Mouse (Mus musculus) urinary bladder, postnatal 36 days (tissue): Measurements from ENCODE around the gene Ppib.

Source experiments
- DNase-seq, 2 experiments: peaks; one replicate each; pipeline ENCODE4 v3.0.0; 2022; ENCODE audit warnings: low spot score in 2 of 2, mixed read lengths in 1 of 2

Gene Ppib

DNA sequence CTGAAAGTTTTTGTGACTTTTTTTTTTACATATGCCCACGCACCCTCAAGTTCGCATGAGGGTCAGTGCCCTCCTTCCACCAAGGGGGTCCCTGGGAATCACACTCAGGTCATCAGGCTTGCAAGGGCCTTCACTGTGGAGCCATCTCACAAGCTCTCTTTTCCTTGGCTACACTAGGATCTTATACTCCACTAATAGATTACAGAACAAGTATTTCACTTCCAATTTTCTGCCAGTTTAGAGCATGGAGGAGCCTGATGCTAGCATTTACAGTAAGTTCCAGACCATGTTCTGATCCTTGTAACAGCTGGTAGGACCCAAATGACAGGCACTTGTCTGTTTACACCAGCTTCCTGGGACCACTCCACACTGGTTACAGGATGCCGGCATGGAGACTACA lies 18.1 kb downstream of the Ppib start:
- no peak for DNase-seq

DNA sequence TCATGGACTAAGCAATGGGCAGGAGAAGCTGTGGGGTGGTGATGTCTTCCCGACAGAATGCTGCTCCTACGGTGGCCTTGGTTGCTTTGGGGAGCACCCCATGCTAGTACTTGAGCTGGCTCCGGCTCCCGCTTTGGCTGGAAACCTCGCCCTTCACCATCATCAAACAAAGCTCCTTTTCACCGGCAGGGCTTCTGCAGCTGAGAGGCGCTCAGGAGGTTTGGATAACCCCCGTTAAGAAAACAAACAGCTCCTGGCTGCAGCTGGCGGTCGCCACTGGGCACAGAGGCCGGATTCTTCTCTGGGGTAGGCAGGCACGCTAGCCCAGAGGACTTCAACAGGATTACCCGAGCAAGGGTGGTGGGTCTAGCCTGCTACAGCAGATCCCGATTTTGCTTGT lies 18.5 kb downstream of the Ppib start:
- DNase-seq: no peak

DNA sequence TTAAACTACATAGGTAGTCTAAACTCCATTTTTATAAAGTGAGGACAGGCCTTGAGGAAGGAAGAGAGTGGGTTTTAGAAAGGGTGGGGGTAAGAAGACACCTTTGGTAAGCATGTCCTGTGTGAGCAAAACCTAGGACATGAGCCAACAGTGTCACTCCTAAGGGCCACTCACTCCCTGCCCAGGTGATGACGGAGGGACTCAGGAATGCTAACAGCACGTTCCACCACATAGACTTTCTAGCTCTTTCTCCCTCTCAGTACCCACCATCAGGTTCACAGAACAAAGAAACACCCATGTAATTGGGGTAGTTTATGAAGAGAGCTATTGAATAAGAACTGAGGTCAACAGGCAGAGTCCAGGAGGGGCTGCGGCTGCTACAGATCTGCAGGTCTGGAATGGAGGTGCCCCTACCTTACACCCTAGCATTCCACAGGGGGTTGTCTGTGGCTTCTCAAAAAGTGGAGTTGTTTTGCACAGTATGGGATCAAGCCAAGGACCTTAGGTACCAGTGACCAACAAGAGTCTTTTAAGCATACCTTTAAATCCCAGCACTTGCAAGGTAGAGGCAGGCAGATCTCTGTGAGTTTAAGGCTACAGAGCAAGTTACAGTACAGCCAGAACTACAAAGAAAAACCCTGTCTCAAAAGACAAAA lies 20.9 kb downstream of the Ppib start:
- no peak for DNase-seq

DNA sequence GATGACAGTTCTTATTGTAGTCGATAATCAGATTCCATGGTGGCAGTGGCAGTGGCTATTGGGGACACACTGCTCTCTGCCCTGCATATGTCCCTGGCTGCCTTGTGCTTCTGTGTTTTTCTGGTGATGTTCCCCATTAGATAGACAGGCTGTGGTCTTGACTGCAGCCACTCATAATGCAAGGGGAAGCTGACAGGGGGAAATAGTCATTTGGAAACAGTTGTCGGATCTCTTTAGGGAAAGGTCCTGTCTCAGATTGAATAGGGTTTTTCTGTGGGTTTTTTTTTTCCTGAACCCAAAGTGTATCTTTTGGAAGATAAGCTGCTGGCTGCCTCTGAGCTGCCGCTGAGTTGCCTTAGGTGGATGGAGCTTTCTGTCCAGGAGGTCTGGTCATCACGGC lies 22.0 kb downstream of the Ppib start:
- DNase-seq: no peak

DNA sequence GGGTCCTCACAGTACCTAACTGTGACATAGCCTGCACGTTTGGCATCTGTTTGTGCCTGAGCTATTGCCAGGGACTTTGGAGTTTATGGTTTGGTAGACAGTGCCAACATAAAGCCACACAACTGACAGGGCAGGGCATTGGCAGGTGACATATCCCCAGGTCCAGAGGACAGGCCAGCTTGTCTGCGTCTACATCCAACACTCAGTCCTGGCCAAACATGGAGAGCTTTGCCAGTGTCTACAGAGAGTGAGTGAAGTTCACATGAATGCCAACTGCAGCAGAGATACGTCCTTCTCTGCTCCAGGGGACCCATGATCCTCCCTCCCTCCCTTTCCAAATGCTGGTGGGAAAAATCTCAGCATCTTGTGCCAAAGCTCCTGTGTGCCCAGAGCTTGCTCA lies 24.1 kb downstream of the Ppib start:
- no peak for DNase-seq

DNA sequence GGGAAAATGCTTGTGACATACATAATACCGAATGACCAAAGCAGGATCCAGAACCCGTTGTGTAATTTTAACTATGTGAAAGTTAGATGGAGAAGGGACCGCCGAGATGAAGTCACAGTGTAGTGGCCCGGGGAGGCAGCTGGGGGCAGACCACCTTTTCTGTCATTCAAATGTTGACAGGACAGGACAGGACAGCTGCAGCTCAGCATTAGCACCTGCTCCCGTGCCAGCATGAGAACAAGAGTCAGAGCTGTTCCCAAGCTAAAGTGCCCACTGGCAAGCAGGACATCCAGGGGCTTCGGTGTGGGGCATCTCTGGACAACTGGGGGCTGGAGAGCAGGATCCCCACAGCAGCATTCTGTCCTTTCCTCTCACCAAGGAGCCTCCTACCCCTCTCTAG lies 27.0 kb downstream of the Ppib start:
- no peak for DNase-seq

DNA sequence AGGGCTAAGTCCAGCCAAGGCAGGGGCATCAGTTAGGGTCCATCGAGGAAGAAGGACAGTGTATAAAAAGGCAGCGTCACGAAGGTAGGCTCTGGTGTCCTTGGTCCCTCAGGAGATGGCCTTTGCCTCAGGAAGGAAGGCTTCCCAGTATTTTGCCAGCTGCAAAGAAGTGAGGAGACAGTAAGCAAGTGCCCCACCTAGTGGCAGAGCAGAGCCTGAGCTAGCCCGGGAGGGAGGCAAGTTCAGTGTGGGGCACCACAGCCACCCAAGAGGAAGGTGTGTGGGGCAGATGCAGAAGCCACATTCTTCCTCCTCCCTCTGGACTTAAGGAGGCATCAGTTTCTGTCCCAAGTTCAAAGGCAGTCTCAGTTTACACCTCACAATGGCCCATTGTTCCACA lies 28.4 kb downstream of the Ppib start:
- DNase-seq: peak in 1 of 2 experiments; percentile 41

DNA sequence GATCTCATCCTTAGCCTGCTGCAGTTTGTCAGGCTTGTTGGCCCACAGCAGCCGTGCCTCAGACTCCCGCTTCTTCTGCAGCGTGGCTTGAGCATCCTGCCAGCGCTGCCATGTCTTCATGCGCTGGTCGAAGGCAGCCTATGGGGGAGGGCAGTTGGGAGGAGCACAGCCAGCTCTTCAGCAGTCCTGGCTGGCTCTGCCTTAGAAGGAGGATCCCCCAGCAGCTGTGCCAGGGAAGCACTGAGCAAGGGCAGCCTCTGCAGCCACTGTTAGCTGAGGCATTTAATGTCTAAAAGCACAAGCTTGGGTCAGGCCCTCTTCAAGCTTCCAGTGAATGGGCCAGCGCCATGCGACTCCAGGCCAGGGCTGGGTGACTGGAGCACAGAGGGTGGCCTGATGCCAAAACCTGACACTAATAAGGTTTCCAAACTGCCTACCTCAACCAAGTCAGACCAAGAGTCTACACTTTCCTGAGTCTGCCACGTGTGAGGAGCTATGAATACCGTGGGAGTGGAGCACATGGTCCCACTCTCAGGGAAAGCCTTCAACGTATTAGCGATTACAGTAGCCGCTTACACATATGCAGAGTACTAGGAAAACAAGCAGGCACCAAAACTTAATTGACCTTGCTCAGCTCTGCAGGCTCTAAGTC lies 30.7 kb downstream of the Ppib start:
- DNase-seq: no peak

DNA sequence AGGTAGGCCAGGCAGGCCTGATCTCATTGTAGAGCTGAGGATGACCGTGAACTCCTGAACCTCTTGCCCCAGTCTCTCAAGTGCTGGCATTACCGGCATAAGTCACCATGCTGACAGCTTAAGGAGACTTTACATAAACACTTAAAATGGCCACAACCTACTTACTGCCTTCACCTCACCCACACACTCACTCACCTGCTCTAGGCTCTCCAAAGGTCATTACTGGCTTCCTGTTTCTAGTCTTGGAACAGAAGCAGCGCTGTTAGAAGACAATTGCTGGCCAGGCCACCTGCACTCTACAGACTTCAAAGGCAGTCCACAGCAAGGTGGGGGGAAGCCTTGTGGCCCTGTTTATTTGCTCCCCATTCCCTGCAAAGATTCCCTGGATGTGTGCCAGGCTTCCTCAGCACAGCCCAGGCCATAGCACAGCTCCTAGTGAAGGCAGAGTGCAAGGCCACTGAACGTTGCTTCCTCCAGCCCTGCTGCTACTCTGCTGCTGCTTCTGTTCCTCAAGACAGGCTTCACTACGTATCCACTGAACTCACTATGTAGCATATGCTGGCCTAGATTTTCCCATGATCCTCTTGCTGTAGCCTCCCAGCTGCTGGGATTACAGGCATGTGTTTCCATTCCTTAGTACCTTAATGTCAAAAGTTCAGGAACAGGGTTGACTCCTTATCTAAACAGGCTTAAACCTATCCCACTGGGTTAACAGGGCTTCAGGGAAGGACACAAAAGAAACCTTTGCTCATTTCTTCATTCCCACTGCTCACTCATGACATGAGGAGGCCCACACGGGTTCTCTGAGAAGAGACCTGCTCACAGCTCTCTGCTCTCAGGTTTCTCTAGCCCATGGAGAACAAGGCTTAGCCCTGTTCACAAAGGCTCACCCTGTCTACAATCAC lies 31.6 kb downstream of the Ppib start:
- no peak for DNase-seq

DNA sequence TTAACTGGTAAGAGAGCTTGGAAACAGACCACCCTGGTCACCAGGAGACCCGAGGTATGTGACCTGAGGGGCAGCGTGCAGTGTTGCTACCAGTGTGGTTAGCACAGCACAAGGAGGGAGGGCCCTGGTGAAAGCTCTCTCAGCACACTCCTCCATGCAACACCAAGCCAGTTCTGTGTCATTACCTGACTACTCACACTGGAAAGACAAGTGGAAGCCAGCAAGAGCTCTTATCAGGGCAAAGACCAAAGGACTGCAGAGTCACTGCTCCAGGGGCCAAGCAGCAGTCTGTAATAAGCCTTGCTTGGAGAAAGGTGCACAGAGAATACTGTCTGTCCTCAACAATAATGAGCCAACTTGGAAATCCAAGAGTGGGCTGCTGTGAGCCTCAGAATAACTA lies 32.6 kb downstream of the Ppib start:
- DNase-seq: no peak

DNA sequence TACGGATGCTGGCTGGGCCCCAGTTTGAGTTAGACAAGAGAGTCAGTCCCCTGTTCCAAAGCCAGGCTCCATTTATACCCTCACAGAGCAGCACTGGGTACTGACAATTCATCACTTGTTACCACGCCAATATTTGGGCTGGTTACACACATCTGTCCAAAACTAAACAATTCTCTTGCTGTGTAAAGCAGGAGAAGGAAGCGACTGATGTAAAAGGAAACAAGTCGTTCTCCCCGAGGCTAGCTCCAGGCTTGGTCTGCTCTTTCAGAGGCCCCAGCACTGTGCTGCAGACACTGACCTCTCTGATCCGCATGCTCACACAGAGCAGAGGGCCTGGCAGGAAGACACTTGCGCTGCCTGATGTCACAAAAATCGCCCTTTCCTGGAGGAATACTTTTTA lies 41.6 kb downstream of the Ppib start:
- DNase-seq: no peak

DNA sequence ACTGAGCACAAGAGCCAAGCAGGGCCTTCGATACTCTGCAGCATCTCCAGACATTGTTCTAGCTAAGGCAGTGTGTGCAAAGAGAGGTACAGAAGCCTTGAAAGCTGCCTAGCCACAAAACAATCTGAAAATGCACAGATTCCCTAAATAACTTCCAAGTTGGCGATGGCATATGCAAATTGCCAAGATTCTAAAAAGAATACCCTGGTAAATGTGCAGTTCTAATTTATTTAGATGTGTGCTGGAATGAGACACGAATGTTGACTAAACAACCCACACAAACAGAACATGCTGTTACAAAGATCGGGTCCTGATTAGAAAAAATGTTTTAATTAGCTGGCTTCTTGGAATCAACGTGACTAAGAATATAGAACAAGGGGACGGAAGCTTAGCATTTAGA lies 42.6 kb downstream of the Ppib start:
- DNase-seq: no peak

DNA sequence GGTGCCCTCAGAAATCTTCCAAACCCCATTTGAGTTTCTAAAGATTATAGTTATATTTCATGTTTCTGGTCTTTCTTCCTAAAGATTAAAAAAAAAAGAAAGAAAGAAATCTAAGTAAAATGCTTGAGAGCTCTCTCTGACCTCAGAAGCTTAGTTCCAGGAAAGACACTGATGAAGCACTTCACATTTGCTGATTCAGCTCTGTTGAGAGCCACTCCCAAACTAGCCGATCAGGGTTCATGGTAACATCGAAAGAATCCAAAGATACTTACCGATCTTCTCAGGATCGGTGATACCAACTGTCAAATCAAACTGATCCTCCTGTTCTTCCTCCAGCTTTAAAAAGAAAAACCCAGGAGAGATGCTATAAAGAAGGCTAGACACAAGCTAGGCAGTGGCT lies 44.6 kb downstream of the Ppib start:
- no peak for DNase-seq

DNA sequence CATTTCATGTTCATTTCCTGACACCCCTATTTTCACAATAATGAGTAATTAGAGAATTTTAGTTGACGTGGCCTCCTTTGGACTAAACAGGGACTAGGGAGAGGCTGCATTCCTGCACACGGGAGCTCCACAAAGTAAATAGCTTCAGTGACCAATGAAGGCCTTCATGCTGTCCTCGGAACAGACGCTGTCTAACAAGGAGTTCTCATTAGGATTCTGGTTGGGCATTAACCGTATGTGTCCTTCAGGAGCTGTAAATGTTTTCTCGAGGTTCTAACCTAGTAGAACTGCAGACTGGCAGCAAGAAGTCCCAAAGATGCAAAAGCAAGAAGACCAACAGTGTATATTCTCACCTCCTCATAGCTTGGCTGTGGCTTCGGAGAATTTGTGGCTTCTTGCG lies 45.1 kb downstream of the Ppib start:
- DNase-seq: no peak

DNA sequence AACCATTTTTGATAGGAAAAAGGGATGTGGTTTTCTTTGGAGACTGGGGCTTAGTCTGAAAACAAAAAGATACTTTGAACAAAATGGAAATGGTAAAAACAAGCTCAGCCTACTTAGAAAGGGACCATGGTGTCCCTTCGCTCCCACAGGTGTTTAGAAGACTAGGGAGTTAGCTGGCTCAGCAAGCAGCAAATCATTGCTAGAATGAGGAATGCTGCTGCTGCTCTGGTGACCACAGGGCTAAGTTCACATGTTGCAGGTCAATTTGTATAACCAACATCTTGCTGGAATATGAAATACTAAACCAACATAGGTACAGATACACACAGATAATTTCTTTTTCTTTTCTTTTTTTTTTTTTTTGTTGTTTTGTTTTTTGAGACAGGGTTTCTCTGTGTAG lies 49.6 kb downstream of the Ppib start:
- DNase-seq: no peak

DNA sequence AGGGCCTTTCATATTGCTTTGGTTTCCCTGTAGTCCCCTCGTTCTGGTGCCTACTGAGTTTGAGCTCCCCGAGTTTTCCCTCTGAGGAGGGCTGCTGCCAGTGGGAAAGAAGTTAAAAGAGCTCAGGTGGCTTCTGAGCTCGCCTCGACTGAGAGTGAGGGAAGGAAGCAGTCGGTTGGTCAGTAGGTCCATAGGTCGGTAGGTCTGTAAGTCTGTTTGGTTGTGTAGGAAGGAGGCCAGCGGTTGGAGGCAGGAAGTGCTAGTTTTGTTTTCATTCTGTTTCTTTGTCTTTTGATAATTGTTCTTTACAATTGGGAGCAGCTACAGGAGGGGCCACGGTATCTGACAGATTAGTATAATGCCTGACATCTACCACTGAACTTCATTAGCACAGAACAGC lies 50.1 kb downstream of the Ppib start:
- DNase-seq: no peak

DNA sequence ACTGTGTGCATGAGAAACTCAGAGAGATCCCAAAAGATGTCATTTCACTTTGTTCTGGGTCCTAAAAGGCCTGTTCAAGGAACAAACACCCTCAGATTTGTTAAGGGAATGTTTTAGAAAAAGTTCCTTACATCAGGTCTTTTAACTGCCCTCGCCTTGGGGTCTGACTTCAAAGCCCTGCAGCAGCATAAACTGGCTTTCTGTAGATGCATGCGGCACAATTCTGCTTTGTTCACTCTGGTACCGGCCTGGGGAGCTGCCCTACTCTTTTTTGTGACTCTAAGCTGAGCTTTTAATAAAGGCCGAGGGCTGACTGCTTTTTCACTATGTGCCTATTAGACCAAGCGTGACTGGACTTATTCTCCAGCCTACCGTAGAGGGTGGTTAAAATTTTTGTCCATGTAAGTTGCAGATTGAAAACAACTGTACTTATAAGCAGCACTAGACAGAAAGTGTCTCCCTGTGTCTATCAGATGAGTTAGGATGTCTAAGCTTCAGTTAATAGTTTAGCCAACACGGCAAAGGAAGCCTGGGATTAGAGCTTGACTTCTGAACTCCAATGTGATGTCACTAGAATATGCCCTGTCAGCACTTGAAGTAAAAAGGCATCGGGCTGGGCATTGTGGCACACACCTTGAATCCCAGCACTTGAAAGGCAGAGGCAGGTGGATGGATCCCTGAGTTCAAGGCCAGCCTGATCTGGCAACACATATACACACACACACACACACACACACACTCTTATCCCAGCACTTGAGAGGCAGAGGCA lies 50.8 kb downstream of the Ppib start:
- DNase-seq: no peak

DNA sequence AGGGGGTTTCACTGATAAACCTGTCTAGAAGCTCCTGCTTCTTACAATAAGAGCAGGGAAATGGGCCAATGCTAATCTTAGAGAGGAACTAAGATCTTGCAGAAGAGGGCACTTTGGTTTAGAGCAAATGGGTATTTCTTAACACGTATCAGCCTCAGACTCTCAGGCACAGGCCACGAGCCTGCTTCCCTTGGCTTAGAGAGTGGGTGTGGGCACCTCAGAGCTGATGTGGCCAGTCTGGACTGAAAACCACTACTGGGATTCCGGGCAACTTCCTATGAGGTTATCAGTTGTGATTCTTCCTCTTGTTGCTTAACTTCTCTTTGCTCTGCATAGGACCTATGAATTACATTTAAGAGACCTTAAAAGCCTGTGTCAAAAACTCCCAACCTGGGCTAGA lies 54.3 kb downstream of the Ppib start:
- DNase-seq: no peak
